Mouse (Mus musculus) MEL (cell line): Measurements from ENCODE around the gene Amot.

Experiments
- CTCF ChIP-seq, 3 experiments: IDR thresholded peaks in 2 of 3; conservative IDR thresholded peaks in 1 of 3; 2 replicates each; pipeline ENCODE4 v1.5.1; 2011 to 2012; ENCODE audit warnings: low read length in 3 of 3, low read depth in 2 of 3, mild to moderate bottlenecking in 2 of 3, improper control_type of control experiment in 1 of 3, inconsistent platforms in 1 of 3, mixed read lengths in 1 of 3, moderate library complexity in 1 of 3; ENCODE audit not compliant: control insufficient read depth in 1 of 3, insufficient read depth in 1 of 3, poor library complexity in 1 of 3, severe bottlenecking in 1 of 3
- MAZ ChIP-seq: IDR thresholded peaks from 2 replicates; pipeline ENCODE4 v1.6.1; 2012; ENCODE audit warnings: low read depth, mild to moderate bottlenecking, inconsistent platforms, low read length, improper control_type of control experiment
- POLR2A ChIP-seq, 2 experiments: IDR thresholded peaks; 2 replicates each; pipeline ENCODE4 v1.6.1; 2011 to 2012; ENCODE audit warnings: low read length in 2 of 2, mild to moderate bottlenecking in 2 of 2, control low read depth in 1 of 2, improper control_type of control experiment in 1 of 2, low read depth in 1 of 2, moderate library complexity in 1 of 2; ENCODE audit not compliant: control insufficient read depth in 1 of 2, insufficient read depth in 1 of 2, poor library complexity in 1 of 2
- TBP ChIP-seq: IDR thresholded peaks from 2 replicates; pipeline ENCODE4 v1.8.0; 2011; ENCODE audit warnings: low read depth, low read length, improper control_type of control experiment
- ZNF384 ChIP-seq: IDR thresholded peaks from 2 replicates; pipeline ENCODE4 v1.6.1; 2012; ENCODE audit warnings: low read depth, mild to moderate bottlenecking, inconsistent platforms, low read length, improper control_type of control experiment

DNA sequence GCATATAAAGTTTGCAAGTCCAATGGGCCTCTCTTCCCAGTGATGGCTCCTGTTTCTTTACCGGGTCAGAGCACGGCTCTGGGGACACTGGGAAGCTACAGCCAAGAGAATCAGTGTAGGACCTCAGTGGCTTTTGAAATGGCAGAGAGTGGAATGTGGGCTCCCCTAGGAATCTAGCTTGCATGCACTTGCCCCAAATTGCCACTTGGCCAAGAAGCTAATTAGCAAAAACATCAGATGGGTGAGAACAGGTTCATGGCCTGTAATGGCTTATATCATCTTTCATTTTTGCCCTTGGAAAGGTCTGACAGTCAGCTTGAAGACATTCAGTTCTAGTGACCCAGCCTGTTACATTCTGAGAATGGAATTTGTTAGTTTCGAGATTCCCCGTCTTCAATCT lies 9.6 kb downstream of the Amot start:
- TF ChIP-seq POLR2A (IDR thresholded peaks at IDR 0.05; ENCODE audit: control insufficient read depth in 1 of 2, insufficient read depth in 1 of 2, low read depth in 1 of 2, low read length in 2 of 2, poor library complexity in 1 of 2) (no peak), CTCF (IDR thresholded peaks at IDR 0.05 in 2 of 3, conservative IDR thresholded peaks at IDR 0.05 in 1 of 3; ENCODE audit: control insufficient read depth in 1 of 3, insufficient read depth in 1 of 3, low read depth in 2 of 3, low read length in 3 of 3, poor library complexity in 1 of 3, severe bottlenecking in 1 of 3) (no peak), MAZ (no peak), ZNF384 (no peak), TBP (no peak)
